ENCODE assay signal across 26 mouse cellular contexts in the genomic region with DNA sequence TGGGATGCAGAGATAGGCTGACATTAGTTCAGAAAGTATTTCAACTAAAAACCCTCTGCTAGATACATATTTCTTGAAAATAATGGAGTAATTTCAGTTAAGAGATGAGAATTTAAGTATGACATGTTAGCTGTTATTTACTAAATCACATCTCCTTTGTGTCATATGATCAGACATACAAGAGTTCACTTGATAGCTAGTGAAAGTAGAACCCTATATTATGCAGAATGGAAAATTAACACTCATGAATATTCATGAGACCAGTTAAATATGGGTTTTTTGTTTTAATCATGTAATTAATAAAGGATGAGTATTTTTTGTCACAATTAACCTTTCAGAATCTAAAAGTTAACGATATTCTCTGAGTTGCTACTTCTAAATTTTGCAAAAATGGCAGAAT.
"Had no signal": no experiment of that assay in that cellular context is flagged by ENCODE, and none has a peak within 500 bp of the region (broad histone marks: within the 10 kb centered on the region; RNA-seq: fewer than 3 reads in every experiment).

No protein-coding gene starts in this region.

- ATAC-seq: hindbrain, postnatal 0 days; intestine, embryonic 16.5 days; liver, embryonic 12.5 days had no signal

- H3K27ac ChIP-seq: heart, adult 2 months; heart, embryonic 13.5 days; heart, embryonic 15.5 days; hindbrain, embryonic 15.5 days; hindbrain, postnatal 0 days; kidney, embryonic 15.5 days; kidney, postnatal 0 days; layer of hippocampus, adult 2 months; left cerebral cortex, adult 2 months; limb, embryonic 13.5 days; limb, embryonic 15.5 days; liver, embryonic 12.5 days; liver, embryonic 14.5 days had no signal

- H3K4me2 ChIP-seq: heart, embryonic 11.5 days; heart, embryonic 13.5 days; heart, embryonic 15.5 days; hindbrain, embryonic 15.5 days; kidney, embryonic 15.5 days; limb, embryonic 13.5 days; limb, embryonic 15.5 days; liver, embryonic 12.5 days had no signal

- H3K27me3 ChIP-seq: heart, embryonic 13.5 days; heart, embryonic 15.5 days; hindbrain, embryonic 15.5 days; kidney, embryonic 15.5 days; limb, embryonic 13.5 days; limb, embryonic 15.5 days; liver, embryonic 12.5 days had no signal

- H3K4me1 ChIP-seq: heart, embryonic 13.5 days; heart, embryonic 15.5 days; hindbrain, embryonic 15.5 days; kidney, embryonic 15.5 days; limb, embryonic 13.5 days; limb, embryonic 15.5 days; liver, embryonic 12.5 days had no signal

- H3K9me3 ChIP-seq: heart, embryonic 13.5 days; heart, embryonic 15.5 days; hindbrain, embryonic 15.5 days; kidney, embryonic 15.5 days; limb, embryonic 13.5 days; limb, embryonic 15.5 days; liver, embryonic 12.5 days had no signal

- DNase-seq: gastrocnemius, postnatal 14 days; gastrocnemius, postnatal 36 days; heart, adult 11 months; heart, adult 2 months; heart, postnatal 14 days; heart, postnatal 36 days; kidney, adult 11 months; kidney, adult 2 months; kidney, adult 9 months; kidney, postnatal 14 days; kidney, postnatal 36 days; lung, adult 18-20 months had no signal

- H3K9ac ChIP-seq: heart, embryonic 13.5 days; heart, embryonic 15.5 days; hindbrain, embryonic 15.5 days; kidney, embryonic 15.5 days; limb, embryonic 13.5 days; limb, embryonic 15.5 days; liver, embryonic 12.5 days; liver, embryonic 14.5 days had no signal

- H3K36me3 ChIP-seq: heart, embryonic 13.5 days; heart, embryonic 15.5 days; hindbrain, embryonic 15.5 days; kidney, embryonic 15.5 days; limb, embryonic 13.5 days; limb, embryonic 15.5 days; liver, embryonic 12.5 days had no signal

- H3K4me3 ChIP-seq: heart, adult 2 months; heart, embryonic 13.5 days; heart, embryonic 15.5 days; hindbrain, embryonic 15.5 days; kidney, embryonic 15.5 days; layer of hippocampus, adult 2 months; left cerebral cortex, adult 2 months; limb, embryonic 13.5 days; limb, embryonic 15.5 days; liver, embryonic 12.5 days had no signal
